Mouse (Mus musculus) hindlimb bud, embryonic 11.5 days (tissue): Measurements from ENCODE around the gene Ccdc84.
"Not testable (repeated sequence)": the region's sequence is repeated elsewhere in the genome, so short reads cannot be mapped to it uniquely, and the experiment has no call there.

Experiments used
- DNase-seq: peaks from one replicate; pipeline ENCODE4 v3.0.0-alpha.2; 2012; ENCODE audit warnings: low read depth, low spot score; ENCODE audit errors: extremely low spot score

Ccdc84 gene

DNA sequence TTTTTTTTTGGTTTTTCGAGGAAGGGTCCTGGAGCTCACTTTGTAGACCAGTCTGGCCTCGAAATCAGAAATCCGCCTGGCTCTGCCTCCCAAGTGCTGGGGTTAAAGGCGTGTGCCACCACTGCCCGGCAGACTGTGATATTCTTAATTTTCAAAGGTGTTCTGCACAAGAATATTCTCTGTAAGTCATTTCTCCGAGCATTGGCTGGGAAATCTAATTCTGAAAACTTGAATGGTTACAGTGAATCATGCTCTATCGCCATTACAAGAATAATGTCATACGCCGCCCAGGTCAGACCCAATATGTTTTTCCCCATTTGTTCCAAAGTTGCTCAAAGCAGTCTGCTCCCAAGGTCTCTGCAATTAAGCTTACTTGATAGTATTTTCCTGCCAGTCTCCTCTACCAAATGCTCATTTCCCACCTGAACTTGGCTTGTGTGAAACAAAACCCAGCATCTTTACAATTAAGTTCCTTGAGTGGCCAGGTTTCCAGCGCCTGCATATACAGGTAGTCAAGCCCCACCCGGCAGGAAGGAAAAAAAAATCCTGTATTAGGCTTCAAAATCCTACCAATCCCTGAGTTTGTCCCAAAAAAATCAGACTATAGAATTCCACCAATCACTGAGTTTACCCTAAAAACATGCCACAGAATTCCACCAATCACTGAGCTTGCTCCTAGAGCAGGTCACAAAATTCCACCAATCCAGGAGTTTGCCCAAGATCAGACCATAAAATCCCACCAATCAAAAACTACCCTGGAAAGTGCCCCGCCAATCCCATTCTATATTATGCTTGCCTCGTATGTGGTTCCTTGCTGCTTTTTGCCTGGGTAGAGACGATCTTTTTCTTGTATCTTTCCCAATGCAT is at the start of gene Ccdc84:
Gene Ccdc84, minus strand, starts transcription at position 51 of the 867 bp plus-strand sequence.
- no peak for DNase-seq

- DNase-seq = no peak
These were observed 43.6 kb upstream of the Ccdc84 start for GRCm38 (mm10) chr9:44461950-44462349.

DNA sequence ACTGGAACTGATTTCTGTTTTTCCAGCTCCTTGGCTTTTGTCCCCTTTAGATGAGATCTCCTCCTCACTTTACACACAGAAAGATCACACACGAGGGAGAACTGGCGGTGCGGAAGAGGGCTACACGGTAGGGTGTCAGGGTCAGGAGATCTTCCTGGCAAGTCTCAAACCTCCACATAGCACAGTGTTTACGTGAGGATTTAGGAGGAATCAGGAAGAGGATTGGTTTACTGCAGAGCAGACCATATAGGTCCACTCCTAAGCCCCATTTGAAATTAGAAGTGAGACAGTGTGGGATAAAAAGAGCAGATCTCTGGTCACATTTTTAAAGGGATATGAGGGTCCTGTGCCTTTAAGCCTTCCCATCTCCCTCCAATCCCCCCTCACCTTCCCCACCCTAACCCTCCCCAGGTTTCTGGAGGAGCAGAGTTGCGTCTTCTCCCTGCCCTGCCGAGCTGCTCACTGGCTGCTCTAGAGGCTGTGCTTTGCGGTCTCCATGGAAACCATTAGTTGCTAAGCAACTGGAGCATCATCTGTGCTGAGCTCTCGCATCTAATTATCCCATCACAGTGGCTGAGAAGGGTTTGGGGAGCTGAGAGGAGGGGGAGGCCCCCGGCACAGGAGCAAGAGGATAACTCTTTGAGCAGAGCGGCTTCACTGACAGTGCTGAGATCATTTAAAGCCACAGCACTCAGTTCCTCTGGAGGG is 38.8 kb upstream of the Ccdc84 start:
- DNase-seq = peak; percentile 41

GRCm38 (mm10) chr9:44454891-44455220 is 36.5 kb upstream of the Ccdc84 start, which contains the start of gene Upk2:
Gene Upk2 (minus strand): TSS chr9:44454976.
- no peak for DNase-seq

DNA sequence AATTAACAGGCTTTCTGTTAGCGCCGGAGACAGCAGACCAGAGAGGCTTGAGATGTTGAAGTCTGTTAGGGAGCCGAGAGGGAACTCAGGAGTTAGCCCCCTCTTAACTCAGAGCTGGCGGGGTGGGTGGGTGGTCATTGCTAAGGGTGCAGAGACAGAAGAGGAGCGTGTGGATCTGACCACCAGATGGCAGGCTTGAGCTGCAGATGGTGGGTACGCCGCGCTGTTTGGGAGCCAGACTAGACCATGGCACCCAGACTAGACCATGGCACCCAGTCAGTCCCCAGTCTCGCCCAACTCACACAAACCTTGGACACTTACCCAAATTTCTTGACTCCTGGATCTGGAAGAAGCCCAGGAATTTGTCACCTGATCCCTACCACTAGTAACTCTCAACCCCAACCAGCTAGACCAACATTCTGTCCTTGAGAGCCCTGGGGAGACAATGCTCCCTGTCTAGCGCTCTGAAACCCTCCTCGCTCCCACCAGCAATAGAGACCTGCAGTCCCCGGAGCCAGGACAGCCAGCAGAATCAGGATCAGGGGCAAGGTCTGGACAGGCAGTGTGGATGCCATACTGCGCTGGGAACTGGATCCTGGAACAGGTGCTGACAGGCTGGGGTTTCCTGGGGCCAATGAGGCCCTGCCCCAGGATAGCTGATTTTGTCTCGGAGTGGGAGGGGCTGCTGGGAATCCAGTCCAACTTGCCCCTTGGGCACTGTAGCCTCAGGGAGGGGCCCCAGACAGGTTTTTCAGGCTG is 35.9 kb upstream of the Ccdc84 start:
- DNase-seq = peak; percentile 47

DNA sequence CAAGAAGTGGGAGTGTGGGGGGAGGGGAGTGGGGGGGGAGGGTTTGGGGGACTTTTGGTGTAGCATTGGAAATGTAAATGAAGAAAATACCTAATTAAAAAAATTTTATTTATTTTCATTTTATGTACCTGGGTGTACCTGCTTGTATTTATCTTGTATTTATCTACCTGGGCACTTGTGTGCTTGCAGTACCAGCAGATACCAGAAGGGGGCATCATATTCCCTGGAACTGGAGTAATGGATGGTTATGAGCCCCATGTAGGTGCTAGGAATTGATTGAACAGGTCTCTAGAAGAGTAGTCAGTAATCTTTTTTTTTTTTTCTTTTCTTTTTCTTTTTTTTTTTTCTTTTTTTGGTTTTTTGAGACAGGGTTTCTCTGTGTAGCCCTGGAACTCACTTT is 32.0 kb upstream of the Ccdc84 start:
- no peak for DNase-seq

DNA sequence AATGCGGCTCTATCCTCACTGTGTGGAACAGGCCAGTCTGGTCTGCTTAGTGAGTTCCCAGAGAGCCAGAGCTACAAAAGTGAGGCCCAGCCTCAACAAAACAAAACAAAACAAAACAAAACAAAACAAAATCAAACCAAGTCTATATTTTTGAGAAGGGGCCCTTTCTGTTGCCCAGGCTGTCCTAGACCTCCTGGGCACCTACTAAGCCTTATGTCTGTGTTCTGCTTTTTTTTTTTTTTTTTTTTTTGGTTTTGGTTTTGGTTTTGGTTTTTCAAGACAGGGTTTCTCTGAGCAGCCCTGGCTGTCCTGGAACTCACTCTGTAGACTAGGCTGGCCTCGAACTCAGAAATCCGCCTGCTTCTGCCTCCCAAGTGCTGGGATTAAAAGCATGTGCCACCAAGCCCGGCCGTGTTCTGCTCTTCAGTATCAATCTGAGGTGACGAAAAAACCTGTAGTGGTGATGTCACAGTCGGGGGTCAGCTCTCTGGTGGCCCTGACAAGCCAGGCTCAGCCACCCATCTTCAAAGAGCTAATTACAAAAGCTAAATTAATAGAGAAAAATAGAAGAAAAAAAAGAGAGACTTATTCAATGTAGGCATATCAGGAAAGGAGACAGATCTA is 26.1 kb upstream of the Ccdc84 start:
- DNase-seq = not testable (repeated sequence)

- no peak for DNase-seq
These were observed 22.6 kb upstream of the Ccdc84 start, which contains the start of gene Foxr1 for GRCm38 (mm10) chr9:44440961-44441360. Gene Foxr1 (minus strand): TSS chr9:44441136.

- no peak for DNase-seq
These were observed 17.4 kb upstream of the Ccdc84 start for GRCm38 (mm10) chr9:44435747-44436146.

DNA sequence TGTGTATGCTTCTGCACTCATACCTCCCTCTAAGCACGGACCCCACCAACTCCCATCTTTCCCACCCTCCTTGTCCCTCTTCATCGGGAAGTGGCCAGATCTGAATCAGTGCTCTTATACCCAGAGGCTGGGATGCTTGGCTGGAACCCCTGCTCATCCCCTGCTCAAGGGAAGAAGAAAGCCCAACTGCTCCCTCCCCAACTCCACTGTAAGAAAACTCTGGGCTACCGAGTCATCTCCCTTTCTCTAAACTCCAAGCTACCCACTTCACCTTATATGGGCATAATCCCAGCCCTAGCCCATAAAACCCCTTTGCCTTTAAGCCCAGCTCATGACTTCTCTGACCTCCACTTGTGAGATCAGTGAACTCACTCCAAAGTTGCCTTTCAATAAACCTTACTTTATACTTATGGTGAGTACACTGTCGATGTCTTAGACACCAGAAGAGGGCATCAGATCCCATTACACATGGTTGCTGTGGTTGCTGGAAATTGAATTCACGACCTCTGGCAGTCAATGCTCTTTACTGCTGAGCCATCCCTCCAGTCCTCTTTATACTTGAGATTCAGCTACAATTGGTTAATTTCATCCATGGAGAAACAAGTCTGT is 14.3 kb upstream of the Ccdc84 start:
- no peak for DNase-seq

DNA sequence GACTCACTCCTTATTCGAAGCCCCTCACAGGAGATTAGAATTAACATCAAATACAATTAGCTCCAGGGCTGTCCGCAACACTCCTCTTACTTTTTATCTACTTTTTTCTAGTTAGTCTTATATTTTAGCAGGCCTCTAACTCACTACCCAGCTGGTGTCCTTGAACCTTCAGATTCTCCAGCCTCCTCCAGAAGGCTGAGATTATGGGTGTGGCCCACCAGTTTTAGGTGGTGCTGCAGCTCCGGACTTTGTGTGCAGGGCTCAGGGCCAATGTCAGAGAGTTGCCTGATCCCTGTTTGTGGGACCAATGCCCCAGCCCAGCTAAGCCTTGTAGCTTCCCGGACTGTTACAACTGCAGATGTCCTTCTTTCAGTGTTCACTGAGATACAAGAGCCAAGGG is 5.2 kb upstream of the Ccdc84 start:
- no peak for DNase-seq

DNA sequence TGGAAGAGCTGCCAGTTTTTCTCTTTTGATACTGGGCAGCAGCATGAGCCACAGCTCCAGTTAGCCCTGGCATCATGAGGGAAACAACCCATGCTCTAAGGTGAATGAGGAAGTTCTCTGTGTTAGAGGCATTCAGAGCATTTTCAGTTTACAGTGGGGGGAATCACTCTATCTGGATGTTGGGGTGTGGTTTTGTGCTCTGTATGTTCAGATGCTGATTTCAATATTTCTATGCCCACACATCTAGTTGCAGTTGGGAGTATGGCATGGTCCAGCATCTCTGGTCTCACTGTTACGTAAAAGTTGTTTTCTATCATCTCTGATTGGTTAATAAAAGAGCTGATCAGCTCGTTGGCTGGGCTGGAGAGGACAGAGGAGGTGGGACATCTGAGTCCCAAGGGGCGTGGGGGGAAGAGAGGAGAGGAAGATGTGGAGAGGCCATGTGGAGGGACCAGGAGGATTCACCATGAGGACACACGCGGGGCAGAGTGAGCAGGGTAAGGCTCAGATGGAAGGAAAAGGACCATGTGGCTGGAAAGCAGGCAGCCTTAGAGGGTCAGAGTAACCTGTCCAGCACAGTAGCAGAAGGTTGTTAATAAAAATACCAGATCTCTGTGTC is 2.0 kb upstream of the Ccdc84 start:
- DNase-seq = no peak

DNA sequence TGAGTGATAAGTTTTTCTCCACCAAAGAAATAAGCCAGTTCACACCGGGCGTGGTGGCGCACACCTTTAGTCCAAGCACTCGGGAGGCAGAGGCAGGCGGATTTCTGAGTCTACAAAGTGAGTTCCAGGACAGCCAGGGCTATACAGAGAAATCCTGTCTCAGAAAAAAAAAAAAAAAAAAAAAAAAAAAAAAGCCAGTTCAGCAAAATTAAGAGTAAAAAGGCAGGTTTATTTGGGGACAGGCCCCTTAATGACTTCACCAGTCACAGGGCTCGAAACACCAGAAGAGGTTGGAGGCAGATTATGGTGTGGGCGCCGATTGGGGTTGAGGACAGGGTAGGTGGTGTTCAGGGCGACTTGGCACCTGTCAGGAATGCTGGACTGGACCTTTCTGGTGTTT is 1.4 kb upstream of the Ccdc84 start:
- DNase-seq = not testable (repeated sequence)

DNA sequence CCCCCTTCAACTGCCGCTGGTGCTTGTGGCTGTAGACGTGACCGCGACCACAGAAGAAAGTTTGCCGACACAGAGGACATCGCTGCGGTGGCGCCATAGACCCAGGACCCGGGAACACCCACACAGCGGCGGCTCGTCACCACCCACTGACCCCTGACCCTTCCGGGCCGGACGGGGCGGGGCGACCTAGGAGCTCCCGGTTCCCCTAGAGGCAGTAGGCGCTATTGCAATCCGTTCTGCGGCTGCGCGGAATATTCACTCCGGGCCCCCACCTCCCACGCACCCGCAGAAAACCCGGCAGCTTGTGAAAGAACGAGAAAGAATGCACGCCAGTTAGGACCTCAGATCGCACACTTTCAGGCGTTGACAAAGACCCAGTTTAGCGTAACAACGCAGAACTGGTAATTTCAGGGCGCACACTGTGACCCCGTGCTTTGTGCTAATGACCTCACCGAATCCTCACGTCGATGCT is 441 bp downstream of the Ccdc84 start:
- DNase-seq = peak; percentile 83

DNA sequence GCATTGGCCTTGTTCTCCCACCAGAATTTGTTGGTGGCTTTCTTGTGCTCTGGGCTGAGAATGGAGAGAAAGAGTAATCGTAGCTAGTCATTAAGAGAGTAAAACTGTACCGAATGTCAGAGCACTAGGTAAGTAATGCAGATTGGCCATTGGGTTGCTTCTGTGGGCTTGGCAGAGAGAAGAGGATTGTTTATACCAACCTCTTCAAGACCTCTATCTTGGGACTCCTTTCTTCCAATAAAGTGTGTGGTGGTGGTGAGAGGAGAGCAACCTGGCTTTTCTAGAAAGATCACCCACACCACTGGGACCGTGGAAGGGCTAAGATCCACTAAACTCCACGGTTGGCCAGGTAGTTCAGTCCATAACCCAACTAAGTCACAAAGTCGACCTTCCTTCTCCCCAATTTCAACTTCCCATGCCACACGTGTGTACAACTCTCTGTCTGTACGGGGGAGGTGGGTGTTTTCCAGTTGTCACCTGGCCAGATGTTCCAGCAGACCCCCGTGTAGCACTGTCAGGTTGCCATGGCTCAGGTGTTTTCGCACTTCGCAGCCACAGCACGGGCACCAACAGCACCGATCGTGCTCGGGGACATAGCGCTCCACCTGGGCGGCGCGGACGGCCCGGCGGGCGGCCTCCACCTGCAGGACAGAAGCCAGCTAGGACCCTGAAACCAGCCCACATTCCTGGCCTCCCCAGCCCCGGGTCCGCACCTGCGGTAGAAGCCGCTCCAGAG is 1.0 kb downstream of the Ccdc84 start:
- no peak for DNase-seq

DNA sequence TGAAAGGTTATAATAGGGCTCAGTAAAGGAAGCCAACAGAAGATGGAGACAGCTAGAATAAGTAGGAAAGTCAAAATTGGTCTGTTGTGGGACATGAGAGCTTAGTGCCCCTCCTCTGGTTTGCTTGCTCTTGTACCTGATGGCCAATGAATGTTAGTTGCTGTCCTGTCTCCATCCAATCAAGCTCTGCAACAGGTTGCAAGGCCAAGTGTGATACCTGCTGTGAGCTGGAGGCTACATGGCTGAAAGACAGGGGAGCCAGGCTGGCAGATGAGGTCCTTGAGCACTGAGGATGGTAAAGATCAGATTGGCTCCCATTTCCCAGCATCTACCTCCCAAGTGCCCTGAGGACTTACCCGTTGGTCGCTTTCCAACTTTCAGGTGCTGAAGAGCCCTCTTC is 5.6 kb downstream of the Ccdc84 start:
- no peak for DNase-seq

DNA sequence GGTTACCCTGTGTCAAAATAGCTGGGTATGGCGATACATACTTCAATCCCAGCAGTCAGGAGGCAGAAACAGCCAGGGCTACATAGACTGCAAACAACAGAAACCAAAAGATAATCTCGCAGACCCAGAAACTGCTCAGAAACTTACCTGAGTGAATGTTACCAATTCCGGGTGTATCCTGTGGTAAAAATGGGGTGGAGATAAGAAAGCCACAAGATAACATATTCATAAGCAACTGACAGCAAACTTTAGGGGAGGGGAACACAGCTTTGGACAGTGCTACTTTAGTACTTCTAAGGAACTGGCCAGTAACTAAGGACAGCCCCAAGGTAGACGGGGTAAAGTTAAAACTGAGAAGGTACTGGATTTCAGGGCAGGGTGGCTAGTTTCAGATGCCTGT is 6.1 kb downstream of the Ccdc84 start:
- DNase-seq = no peak

DNA sequence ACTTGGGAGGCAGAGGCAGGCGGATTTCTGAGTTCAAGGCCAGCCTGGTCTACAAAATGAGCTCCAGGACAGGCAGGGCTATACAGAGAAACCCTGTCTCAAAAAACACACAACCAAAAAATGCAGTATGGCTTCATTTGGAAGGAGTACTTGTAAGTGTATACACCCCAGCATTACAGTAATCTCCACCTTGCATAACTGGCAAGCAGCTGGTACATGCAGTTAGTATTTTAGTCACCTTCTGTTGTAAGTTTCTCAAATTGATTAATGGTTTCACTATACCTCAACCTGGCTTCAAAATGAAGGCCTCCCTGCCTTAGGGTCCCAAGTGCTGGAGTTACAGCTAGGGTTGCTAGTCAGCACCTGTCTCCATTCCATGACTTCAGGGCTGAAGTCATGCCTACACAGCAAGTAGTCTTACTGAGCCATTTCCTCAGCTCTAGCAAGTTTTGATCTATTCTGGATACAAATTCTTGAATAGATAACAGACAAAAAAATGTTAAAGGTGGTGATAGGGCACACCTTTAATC is 6.7 kb downstream of the Ccdc84 start:
- no peak for DNase-seq

GRCm38 (mm10) chr9:44410647-44411336 is 7.6 kb downstream of the Ccdc84 start:
- no peak for DNase-seq
